Comparison of ENCODE assay signal across 8 mouse cellular contexts in genomic region chr2:39190561-39191056, GRCm38 (mm10). TPM values are rescaled to one million over a fixed set of nuclear protein-coding genes. Genes with fewer than 3 reads are reported as not detected.
A peak's percentile ranks its signal among the peaks of the same experiment; 100 is the strongest.
DNase-seq lines count a peak whose midpoint lies in the region; ATAC-seq lines count a peak whose summit lies in the region.

Gene Scai, minus strand, starts transcription at chr2:39190734.

- peak within 1 kb of the TSS; percentile 96 for H3K9ac ChIP-seq in forebrain, embryonic 14.5 days (ENCODE audit: low read length)
- H3K9ac ChIP-seq in neural tube, embryonic 15.5 days (replicated peaks), result peak within 1 kb of the TSS; percentile 99

- H3K4me1 ChIP-seq in forebrain, embryonic 14.5 days (ENCODE audit: control insufficient read depth, insufficient read depth, low read length), result peaks cover 6% of the 10 kb centered on the region
- peaks cover 22% of the 10 kb centered on the region for H3K4me1 ChIP-seq in neural tube, embryonic 15.5 days

- H3K4me3 ChIP-seq in forebrain, embryonic 14.5 days (ENCODE audit: low read depth, low read length), result peak within 1 kb of the TSS; percentile 86
- peak within 1 kb of the TSS; percentile 99 for H3K4me3 ChIP-seq in neural tube, embryonic 15.5 days (replicated peaks)

- peak within 1 kb of the TSS; percentile 97 for H3K27ac ChIP-seq in forebrain, embryonic 14.5 days (ENCODE audit: low read depth, low read length)
- peak within 1 kb of the TSS; percentile 99 for H3K27ac ChIP-seq in neural tube, embryonic 15.5 days (replicated peaks)

- H3K4me2 ChIP-seq in forebrain, embryonic 14.5 days (ENCODE audit: low read length), result peak within 1 kb of the TSS; percentile 74
- peak within 1 kb of the TSS; percentile 77 for H3K4me2 ChIP-seq in neural tube, embryonic 15.5 days

- H3K27me3 ChIP-seq in forebrain, embryonic 14.5 days (replicated peaks; ENCODE audit: control insufficient read depth, insufficient read depth, low read length), result no peaks in the 10 kb centered on the region
- no peaks in the 10 kb centered on the region for H3K27me3 ChIP-seq in neural tube, embryonic 15.5 days (replicated peaks)

- 0% methylated on average over 33 of the region's 41 CpGs for WGBS in forebrain, embryonic 14.5 days
- under 1% methylated on average over 41 of the region's 41 CpGs for WGBS in neural tube, embryonic 15.5 days

- peak; percentile 100 for ATAC-seq in forebrain, embryonic 14.5 days
- ATAC-seq in neural tube, embryonic 15.5 days (ENCODE audit: low FRiP score), result peak; percentile 99

- intact Hi-C loops in heart, postnatal 14 days (cut with DNase I), result loop anchor here (5.0 kb wide), 1 partner anchor 123 kb away; the partner anchor contains the start of gene Golga1

- no peaks in the 10 kb centered on the region for H3K9me3 ChIP-seq in forebrain, embryonic 14.5 days (replicated peaks; ENCODE audit: control insufficient read depth, low read length)
- no peaks in the 10 kb centered on the region for H3K9me3 ChIP-seq in neural tube, embryonic 15.5 days (replicated peaks)

- H3K36me3 ChIP-seq in forebrain, embryonic 14.5 days (ENCODE audit: control insufficient read depth, insufficient read depth, low read length), result peaks cover 16% of the 10 kb centered on the region; the same call in 1 of the 2 replicates
- 0 out of 2 replicates have a peak, but pooled peaks cover 4% of the 10 kb centered on the region for H3K36me3 ChIP-seq in neural tube, embryonic 15.5 days

- DNase-seq in ES-CJ7 (ENCODE audit: low read depth, low spot score), result peak; percentile 99
- peak; percentile 99 for DNase-seq in cerebellum, adult 11 months
- DNase-seq in forebrain, embryonic 14.5 days (ENCODE audit: low spot score), result peak; percentile 99
- peak; percentile 95 for DNase-seq in heart, postnatal 14 days
- peak; percentile 99 for DNase-seq in layer of hippocampus, adult 11-12 months (ENCODE audit: low spot score)
- peak; percentile 99 for DNase-seq in lung, adult 18-20 months
- DNase-seq in testis, postnatal 14 days (ENCODE audit: low spot score), result peak; percentile 98

RNA-seq across cellular contexts. Expression of gene Scai, which starts in this region (rescaled TPM):
- 12.1 and 15.9 TPM in 2 replicates for polyA plus RNA-seq in forebrain, embryonic 14.5 days (2014; fragmentation: Nextera tagmentation; extraction: Ambion mirVana)
- total RNA-seq in heart, postnatal 14 days (2021), result 1 to 10 TPM; 8.9 to 9.8 TPM
- polyA plus RNA-seq in neural tube, embryonic 15.5 days (2015; fragmentation: Nextera tagmentation; extraction: Ambion mirVana), result 16.5 and 17.6 TPM in 2 replicates

Comparison
In these comparisons a context has a peak if more than half of its experiments do, and no peak if none do; other contexts are left out.
1. Peak in every context shown above with its lines: DNase-seq, ATAC-seq, H3K4me3 ChIP-seq and H3K27ac ChIP-seq.